Mouse (Mus musculus) gastrocnemius, postnatal 36 days (tissue): ENCODE results near the gene Gaa. TPM values are rescaled to one million over a fixed set of nuclear protein-coding genes. Genes with fewer than 3 reads are reported as not detected.
"Not testable (repeated sequence)": the region's sequence is repeated elsewhere in the genome, so short reads cannot be mapped to it uniquely, and the experiment has no call there.

Experiments
- DNase-seq, 2 experiments: peaks; one replicate each; pipeline ENCODE4 v3.0.0; 2022
- intact Hi-C: fragments of 180-260 bp; cut with DNase I; formaldehyde crosslinking; loops from one replicate; pipeline ENCODE4 v1.15.1; 2025
- long read RNA-seq, 2 experiments: library from polyadenylated mRNA; stranded (forward); transcript quantifications; one replicate each; pipeline ENCODE4 v2.0.0; 2021
- total RNA-seq, 2 experiments: library from RNA; stranded (reverse); gene quantifications; 2 replicates each; pipeline ENCODE4 v1.2.3; 2021

Gaa gene
- total RNA-seq, result 100 to 1,000 TPM; 122 to 134 TPM
- long read RNA-seq, experiment 1, transcript Gaa-201 (20 exons, 3,363 nt), result minor isoform, 8 of 161 reads
- long read RNA-seq, experiment 1, transcript Gaa-203 (20 exons, 3,633 nt), result major isoform, 91 of 161 reads
- long read RNA-seq, experiment 1, partial matches to known transcripts, result 53 of 161 reads
- long read RNA-seq, experiment 1, other reads (novel, unspliced or antisense), result 9 of 161 reads
- long read RNA-seq, experiment 2, transcript Gaa-203 (20 exons, 3,633 nt), result major isoform, 87 of 138 reads
- long read RNA-seq, experiment 2, transcript Gaa-201 (20 exons, 3,363 nt), result minor isoform, 8 of 138 reads
- long read RNA-seq, experiment 2, partial matches to known transcripts, result 43 of 138 reads
- long read RNA-seq, experiment 2, other reads (novel, unspliced or antisense), result 0 of 138 reads

DNA sequence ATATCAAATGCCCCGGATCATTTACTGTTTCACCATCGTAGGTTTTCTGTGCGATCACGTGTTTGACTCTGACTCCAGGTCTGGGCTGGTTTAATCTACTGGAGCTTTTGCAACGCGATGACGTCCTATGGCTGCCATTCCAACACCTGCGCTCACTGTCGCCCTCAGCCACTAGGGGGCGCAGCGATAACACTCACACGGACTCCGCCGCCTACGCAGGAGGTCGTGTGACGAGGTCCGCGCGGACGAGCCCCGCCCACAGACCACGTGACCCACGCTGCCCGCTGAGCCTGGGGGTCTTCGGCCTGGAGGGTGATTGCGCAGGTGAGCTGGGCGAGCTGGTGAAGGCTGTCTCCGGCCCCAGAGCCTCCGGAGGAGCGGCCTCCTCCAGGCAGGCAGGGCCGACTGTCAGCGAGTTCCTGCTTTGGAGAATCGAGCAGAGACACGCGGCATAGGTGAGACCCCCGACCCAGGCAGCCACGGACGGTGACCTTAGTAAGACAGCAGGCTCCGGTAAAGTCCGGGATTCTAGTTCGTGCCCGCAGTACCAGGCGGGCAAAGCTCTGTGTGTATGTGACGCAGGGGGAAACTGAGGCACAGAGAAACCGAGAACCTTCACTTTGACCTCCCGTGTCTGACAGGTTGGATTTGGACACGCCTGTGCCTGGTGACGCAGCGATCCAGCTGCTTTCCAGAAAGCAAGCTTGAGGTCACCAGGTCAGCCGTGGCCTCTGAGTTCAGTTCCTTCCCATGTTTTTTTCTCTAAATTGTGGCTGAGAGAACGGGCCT lies at the start of gene Gaa:
Gene Gaa, plus strand, starts transcription at position 120 of the 789 bp plus-strand sequence.
- DNase-seq, result peak; percentile 93
- intact Hi-C loops, result no loop called here

GRCm38 (mm10) chr11:119219816-119220465 lies 47.7 kb upstream of the Gaa start:
- DNase-seq, result peak; percentile 65 to 67
- intact Hi-C loops, result no loop called here

- no peak for DNase-seq
- intact Hi-C loops, result no loop called here
Observed at GRCm38 (mm10) chr11:119221812-119222510, 45.7 kb upstream of the Gaa start.

DNA sequence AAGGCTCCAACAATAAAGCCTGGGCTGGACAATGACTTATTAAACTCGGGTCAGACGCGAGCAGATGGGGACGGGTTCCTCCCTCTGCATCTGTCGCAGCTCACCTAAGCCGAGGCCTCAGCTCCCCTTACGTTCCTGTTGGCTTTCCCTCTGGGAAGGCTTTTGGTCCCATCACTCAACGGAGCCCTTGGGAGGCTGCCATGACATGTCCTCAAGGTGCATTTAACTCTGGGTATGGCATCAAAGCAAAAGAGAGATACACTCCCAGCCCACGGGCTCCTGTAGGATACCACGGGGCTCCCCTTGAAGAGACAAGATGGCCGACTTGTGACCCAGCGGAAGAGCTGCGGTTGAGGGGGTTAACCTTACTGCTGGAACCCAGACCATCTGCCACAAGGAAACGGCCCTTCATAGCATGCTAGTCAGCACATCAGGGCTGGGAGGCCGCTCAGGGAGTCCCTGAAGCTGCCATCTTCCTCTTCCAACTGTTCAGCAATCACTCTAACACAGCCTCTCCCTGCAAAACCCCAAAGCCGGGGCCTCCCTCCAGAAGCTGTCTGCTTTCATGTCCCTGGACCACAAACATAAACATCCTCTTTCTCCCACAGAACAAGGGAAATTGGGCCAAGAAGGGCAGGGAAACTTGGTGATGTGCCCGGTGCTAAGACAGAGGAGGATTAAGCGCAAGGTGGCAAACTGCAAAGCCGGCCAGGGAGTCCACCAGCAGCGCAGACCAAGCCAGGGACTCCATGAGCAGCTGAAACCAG lies 44.4 kb upstream of the Gaa start:
- intact Hi-C loops, result no loop called here
- no peak for DNase-seq

- intact Hi-C loops, result no loop called here
- DNase-seq, result no peak
Observed at GRCm38 (mm10) chr11:119224926-119225325, 42.8 kb upstream of the Gaa start.

GRCm38 (mm10) chr11:119225634-119226033 lies 42.1 kb upstream of the Gaa start:
- no peak for DNase-seq
- intact Hi-C loops, result no loop called here

DNA sequence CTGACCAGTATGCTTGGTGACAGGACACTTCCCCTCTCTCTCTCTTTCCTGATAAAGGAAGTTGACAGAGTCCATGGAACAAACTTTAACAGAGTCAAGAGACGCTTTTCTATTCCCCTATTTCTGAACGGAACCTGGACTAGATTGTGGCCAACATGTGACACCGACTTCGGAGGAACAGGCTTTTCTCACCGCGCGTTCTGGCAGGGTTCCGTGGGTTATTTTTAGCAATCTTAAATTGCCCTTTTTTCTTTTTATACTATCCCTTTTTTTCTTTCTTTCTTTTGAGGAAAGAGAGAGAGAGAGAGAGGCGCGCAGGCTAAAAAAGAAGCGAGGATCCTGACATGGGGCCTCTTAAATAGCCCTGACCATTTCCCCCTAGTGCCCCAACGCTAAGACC lies 40.1 kb upstream of the Gaa start:
- DNase-seq, result no peak
- intact Hi-C loops, result no loop called here

GRCm38 (mm10) chr11:119228091-119228781 lies 39.5 kb upstream of the Gaa start, which contains the start of the genes Tbc1d16 and Ccdc40:
TSS of gene Tbc1d16 (minus strand) at chr11:119228499.
TSS of gene Ccdc40 (plus strand) at chr11:119228572.
- intact Hi-C loops, result loop anchor here (2.0 kb wide), 1 partner anchor 19 kb away; no protein-coding TSS in a partner anchor
- peak; percentile 55 to 57 for DNase-seq

DNA sequence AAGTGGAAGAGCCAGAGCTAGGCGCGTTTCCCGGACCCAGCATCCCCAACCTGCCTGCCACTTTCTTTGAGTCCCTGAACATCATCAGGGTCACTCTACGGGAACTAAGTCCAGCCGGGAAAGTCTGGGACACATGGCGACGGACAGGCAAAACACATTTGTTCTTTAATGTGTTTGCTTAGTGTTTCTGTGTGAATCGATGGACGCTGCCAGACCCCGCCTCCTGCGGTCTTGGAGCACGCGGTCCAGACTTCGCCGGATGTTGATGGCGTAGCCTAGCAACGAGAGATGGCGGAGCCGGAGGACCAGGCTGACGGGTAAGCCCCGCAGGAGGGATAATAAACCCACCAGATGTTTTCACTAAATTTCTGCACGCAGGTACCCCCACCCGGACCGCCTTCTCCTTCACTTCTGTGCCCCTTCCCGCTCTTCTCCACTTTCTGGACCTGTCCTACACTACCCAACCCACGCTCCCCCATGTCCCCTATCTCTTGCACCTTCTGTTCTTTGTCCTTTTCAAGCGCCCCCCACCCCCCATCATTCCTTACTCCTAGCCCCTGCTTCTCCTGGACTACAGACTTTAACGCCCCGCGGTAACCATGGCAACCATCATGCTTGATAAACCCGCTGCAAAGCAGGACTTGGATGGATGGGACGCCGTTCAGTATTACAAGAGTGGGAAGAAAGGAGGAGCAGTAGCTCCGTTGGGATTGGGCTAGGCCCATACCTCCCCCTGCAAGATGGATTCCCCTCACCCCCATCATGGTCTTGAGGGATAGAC lies 38.7 kb upstream of the Gaa start:
- intact Hi-C loops, result loop anchor here (2.0 kb wide), 1 partner anchor 20 kb away; no protein-coding TSS in a partner anchor
- peak; percentile 50 to 72 for DNase-seq

DNA sequence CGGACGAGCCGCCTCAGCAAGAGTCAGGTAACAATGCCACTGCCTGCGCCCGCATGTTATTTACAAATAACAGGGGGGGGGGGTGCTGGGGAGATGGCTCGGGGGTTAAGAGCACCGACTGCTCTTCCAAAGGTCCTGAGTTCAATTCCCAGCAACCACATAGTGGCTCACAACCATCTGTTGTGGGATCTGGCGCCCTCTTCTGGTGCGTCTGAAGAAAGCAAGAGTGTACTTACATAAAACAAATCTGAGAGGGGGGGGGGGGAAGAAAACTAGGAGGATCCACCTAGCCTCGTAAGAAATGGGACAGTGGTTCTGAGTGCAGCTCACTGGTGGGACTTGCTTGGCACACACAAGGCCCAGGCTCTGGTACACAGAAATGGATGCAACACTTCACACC lies 32.9 kb upstream of the Gaa start:
- intact Hi-C loops, result no loop called here
- DNase-seq, result no peak

GRCm38 (mm10) chr11:119235596-119235995 lies 32.1 kb upstream of the Gaa start:
- DNase-seq, result no peak
- intact Hi-C loops, result no loop called here

- no peak for DNase-seq
- intact Hi-C loops, result no loop called here
Observed at GRCm38 (mm10) chr11:119236354-119236753, 31.3 kb upstream of the Gaa start.

DNA sequence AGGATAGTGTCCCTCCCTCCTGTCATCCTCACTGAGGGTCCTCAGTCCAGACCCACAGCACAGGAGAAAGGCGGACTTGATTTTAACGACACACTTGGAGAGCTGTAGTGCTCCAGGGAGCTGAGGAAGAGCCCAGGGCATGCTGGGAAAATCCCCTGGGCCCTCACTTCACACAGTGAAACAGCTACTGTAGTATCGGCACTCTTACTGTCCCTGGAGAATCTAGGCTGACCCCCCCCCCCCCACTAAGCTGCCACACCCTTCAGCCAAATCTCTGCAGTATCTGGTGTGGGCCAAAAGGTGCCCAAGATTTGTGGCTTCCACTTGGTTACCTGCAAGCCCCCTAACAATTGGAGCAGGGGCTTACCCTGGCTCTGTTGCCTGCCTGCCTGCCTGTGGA lies 30.7 kb upstream of the Gaa start:
- intact Hi-C loops, result no loop called here
- no peak for DNase-seq

- no peak for DNase-seq
- intact Hi-C loops, result no loop called here
Observed at GRCm38 (mm10) chr11:119237568-119238304, 30.0 kb upstream of the Gaa start.

- intact Hi-C loops, result no loop called here
- no peak for DNase-seq
Observed at GRCm38 (mm10) chr11:119238305-119238721, 29.4 kb upstream of the Gaa start.

GRCm38 (mm10) chr11:119239480-119239879 lies 28.2 kb upstream of the Gaa start:
- intact Hi-C loops, result no loop called here
- no peak for DNase-seq

DNA sequence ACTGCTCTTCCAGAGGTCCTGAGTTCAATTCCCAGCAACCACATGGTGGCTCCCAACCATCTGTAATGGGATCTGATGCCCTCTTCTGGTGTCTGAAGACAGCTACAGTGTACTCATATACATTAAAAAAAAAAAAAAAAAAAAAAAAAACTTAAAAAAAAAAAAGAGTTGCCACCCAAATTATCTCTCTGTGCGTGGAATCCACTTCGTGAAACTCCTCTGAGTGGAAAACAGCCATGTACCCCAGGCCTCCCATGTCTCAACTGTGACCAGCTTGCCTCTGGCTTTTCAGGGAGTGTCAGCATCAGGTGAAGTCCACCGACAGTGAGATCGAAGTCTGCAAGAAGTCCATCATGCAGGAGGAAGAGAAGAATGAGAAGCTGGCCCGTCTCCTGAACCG lies 22.1 kb upstream of the Gaa start:
- DNase-seq, intact Hi-C loops: not testable (repeated sequence)
